Mouse (Mus musculus) megakaryocyte progenitor cell, adult 5-6 weeks (primary cell): ENCODE data around the gene Vps11. TPM values are rescaled to one million over a fixed set of nuclear protein-coding genes. Genes with fewer than 3 reads are reported as not detected.
"Not testable (repeated sequence)": the region's sequence is repeated elsewhere in the genome, so short reads cannot be mapped to it uniquely, and the experiment has no call there.

Experiments
- ATAC-seq: replicated peaks from 2 replicates; pipeline ENCODE4 v1.8.0; 2016; ENCODE audit warnings: mild to moderate bottlenecking, moderate TSS enrichment, inconsistent platforms; ENCODE audit not compliant: poor library complexity
- total RNA-seq, 2 experiments: library from RNA; stranded (forward) in 1 of 2; stranded (reverse) in 1 of 2; fragments of 157-497, 149-512 nt in 1 of 2; fragments of 200-1000 nt in 1 of 2; gene quantifications; 2 replicates each; pipeline versions ENCODE4 v1.2.3 to v1.2.4; 2015 to 2017

Vps11 gene
- total RNA-seq, 2 experiments from 2014 or later = 13.0 to 21.3 TPM

DNA sequence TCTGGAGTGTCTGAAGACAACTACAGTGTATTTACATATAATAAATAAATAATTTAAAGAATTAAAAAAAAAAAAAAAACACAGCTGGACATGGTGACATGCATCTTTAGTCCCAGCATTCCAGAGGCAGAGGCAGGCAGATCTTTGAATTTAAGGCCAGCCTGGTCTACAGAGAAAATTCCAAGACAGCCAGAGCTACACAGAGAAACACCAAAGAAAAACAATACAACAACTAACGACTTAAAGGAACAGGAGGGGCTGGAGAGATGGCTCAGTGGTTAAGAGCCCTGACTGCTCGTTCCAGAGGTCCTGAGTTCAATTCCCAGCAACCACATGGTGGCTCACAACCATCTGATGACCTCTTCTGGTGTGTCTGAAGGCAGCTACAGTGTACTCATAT lies 15.9 kb upstream of the Vps11 start:
- ATAC-seq = not testable (repeated sequence)

DNA sequence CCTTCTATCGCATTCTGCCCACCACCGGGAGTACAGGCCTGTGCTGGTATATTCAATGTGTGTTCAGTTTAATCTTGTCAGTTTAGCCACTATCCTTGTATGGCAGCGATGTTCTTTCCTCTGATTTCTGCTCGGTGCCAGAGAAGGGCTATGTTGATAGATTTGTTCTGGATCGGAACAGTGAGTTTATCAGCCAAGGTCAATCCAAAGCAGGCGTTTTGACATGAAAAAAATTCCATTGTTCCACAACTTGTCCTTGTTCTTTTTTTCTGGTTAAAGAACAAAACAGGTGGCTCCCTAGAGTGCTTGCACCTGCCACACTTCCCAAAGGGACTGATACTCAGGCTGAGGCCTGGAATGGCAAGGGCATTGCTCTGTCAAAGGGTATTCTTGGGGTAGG lies 14.7 kb upstream of the Vps11 start:
- no peak for ATAC-seq

DNA sequence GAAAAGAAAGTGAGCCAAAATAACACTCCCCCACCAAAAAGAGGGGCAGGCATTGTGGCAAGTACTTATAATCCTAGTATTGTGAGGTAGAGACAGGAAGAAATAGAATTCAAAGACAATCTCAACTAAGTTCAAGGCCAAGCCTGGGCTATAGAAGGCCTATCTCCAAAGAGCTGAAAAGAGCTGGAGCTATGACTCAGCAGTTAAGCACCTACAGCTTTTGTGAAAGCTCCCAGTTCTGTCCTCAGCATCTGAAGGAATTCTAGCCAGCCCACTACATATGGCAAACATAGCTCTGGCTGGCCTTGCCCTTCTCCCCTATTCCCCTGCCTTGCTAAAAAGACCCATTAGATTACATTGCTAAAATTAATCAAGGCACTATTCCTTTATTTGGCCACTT lies 11.9 kb upstream of the Vps11 start:
- ATAC-seq = no peak

DNA sequence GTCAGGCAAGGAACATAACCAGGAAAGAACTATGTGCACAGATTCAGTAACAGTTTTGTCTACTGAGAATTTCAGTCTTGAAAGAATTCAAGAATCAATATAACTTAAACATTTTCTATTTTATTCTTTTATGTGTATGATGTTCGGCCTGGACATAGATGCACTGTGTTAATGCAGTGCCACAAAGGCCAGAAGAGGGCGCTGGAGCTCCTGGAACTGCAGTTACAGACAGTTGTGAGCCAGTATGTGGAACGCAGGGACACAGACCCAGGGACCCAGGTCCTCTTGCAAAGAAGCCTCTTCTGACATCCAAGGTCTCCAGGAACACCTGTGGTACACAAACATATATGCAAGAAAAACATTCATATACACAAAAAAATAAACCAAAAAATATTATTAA lies 3.0 kb upstream of the Vps11 start:
- peak; percentile 63 for ATAC-seq

DNA sequence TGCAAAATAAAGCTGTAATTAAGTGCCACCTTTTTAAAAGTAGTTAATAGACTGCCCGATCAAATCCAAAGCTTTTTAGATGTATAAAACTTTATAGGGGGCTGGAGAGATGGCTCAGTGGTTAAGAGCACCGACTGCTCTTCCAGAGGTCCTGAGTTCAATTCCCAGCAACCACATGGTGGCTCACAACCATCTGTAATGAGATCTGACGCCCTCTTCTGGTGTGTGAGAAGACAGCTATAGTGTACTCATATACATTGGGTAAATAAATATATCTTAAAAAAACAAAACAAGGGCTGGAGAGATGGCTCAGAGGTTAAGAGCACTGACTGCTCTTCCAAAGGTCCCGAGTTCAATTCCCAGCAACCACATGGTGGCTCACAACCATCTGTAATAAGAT lies 461 bp upstream of the Vps11 start:
- ATAC-seq = not testable (repeated sequence)

DNA sequence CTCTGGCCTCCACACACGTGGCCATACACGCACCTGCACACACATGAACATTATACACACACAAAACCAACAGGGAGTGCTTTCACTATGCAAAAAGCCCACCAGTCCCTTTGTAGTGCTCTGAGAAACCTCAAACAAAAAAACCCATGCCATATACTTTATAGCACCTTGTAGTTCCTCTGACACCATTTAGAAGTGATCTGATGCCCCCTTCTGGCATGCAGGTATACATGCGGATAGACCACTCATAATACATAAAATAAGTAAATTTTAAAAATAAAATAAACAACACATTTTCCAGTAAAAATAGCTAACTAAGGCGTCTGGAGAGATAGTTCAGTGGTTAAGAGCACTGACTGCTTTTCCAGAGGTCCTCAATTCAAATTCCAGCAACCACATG lies 4.3 kb downstream of the Vps11 start:
- ATAC-seq = peak; percentile 70

DNA sequence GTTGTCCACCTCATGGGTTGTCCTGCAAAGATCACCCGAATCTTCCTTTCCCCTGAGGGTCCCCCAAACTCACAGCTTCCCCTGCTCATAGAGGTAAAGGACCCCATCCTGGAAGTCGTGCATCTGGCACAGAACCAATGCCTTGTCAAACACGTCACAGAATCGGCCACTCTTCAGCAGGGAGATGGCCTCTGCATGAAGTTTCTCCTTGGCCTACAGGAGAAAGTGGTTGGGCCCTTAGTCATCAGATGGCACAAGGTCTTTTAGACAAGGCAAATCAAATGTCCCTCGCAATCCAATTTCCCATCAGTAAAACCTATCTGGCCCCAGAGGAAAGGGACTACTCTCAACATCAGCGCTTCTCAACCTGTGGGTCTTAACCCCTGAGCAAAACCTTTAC lies 8.3 kb downstream of the Vps11 start:
- ATAC-seq = no peak

DNA sequence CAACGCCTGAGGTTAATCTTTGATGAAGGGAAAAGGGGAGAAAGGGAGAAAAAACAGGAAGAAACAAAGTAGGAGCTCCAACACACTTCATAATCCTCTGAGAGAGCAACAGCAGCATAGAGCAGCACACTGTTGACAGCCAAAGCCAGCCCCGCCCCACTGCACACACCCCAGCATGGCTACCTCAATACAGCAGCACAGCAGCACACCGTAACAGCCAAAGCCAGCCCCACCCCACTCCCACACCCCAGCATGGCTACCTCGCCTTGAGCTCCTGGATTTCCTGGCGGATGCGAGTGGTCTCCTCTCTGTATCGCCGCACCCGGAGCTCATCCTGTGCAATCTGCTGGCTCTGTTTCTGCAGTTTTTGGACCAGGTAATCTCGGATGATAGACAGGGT lies 9.1 kb downstream of the Vps11 start:
- no peak for ATAC-seq

DNA sequence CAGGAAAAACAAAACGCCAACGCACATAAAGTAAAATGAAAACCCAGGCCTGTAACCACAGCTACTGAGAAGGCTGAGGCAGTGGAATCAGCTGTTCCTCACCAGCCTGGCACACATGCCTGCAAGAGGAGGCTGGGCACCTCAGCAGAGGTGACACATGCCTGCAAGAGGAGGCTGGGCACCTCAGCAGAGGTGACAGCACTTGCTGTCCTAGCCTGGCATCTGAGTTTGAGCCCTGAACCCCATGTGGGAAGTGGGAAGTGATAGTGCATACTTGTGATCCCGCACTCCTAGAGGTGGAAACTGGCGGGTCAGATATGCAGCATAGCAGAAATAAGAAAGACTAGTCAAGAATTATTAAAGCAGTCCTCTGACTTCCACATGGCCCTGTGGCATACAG lies 10.1 kb downstream of the Vps11 start:
- ATAC-seq = no peak

DNA sequence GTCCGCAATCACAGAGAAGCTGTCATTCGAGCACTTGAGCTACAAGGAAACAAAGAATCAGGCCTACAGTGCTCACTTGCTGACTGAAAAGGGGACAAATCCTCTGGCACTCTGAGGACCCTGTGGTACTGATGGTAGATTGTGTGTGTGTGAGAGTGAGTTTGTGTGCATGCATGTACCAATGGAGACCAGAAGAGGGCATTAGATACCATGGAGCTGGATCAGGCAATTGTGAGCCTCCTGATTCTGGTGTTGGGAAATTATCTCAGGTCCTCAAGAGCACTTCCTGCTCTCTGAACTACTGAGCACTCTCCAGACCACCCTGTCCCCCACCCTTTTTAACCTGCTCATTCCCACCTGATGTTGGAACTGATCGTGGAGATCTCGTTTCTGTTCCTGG lies 12.9 kb downstream of the Vps11 start:
- ATAC-seq = peak; percentile 26; the same call in 1 of the 2 replicates

DNA sequence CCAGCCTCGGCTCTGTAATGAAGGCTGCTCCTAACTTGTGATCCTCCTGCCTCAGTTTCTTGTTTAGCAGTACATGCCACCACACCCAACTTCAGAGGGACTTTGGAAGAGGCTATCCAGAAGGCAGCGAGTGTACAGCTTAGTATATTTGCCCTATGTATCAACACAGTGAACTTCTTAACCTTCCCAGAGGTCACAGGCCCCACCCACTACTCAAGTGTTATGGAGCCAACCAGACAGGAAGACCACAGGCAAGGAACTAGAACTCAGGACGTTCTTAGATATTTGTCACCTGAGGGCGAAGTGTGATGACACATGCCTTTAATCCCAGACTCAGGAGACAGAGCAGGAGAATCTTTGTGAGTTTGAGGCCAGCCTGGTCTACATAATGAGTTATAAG lies 13.8 kb downstream of the Vps11 start:
- ATAC-seq = no peak

DNA sequence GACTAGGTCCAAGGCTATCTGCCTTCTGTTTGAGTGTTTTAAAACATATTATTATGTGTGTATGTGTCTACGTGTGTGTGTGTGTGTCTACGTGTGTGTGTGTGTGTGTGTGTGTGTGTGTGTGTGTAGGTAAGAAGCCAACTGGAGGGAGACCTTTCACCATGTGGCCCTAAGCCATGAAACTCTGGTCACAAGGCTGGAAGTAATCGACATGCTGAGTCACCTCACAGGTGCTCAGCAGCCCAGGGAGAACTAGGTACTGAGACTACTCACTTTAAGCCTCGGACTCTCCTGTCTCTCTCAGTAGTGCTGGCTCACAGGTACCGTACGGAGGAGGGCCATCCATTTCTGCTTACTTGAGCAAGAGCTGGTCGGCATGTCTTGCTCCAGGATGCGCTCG lies 14.3 kb downstream of the Vps11 start:
- ATAC-seq = no peak

DNA sequence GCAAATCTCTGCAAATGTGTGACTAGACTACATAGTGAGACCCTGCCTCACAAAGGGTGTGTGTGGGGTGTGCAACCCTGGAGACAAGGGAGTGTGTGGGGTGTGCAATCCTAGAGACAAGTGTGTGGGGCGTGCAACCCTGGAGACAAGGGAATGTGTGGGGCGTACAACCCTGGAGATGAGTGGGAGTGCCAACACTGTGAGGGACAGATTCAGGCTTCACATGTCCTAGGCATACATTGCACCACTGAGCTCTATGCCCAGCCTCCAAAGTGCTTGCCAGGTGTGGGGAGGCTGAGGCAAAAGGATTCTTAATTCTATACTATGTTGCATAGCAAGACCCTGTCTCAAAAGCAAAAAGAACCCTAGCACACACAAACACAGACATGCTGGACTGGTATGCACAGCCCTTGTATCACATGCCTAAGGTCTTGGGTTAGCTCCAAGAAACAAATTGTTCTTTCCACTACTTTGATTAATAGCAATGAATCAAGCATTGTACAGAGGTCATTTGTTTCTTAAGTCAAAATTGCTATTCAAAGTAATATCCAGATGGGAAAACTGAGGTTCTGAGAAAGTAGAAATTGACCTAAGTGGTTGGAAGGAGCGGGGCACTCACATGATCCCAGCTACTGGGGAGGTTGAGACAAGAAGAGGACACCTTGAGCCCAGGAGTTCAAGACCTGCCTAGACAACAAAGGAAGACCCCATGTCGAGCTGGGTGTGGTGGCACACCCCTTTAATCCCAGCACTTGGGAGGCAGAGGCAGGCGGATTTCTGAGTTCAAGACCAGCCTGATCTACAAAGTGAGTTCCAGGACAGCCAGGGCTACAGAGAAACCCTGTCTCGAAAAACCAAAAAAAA lies 15.7 kb downstream of the Vps11 start:
- ATAC-seq = no peak

DNA sequence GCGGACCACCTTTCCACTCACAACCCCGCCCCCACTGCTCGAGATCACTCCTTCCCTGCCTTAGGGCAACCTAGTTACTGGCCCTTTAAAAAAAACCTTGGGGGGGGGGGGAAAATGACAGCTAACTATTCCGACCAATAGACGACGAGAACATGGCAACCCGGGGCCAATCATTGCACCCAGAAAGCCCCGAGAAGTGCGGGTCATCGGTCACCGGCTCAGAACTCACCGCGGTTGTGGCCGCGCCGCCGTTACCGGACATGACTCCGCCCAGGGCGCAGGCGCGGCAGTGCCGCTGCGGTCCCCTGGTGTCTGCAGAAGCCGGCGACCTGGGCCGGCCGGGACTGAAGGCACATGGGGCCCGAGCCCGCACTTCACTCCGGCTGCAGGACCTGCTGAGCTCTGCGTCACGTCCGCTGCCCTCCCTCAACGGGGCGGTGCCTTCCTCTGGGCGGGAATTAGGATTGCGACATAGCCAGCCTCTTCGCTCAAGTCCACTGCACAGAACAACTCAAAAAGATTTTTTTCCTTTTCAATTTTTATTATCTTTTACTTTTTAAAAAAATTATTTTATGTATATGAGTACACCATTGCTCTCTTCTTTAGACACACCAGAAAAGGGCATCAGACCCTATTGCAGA lies 17.6 kb downstream of the Vps11 start, which contains the start of gene Hmbs:
Hmbs (minus strand) TSS at position 448 of the 641 bp plus-strand sequence.
- ATAC-seq = peak; percentile 79

DNA sequence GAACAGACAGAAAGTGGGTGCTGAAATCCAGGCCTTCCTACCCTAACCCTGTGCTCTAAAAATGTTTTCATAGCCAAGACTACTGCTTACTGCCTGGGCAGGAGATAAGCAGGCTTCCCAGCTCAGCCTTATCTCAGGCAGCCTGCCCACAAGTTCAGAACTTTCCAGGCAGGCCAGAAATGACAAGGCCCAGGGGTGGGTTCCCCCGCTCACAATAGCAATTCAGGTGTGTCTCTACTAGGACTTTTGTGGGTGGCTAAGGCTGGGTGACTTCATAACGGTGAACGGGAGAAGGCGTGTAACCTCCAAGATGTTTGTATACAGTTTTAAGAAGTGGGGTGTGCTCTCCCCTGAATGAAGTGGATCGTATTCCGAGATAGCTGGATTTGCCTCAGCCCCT lies 18.2 kb downstream of the Vps11 start:
- ATAC-seq = peak; percentile 67

DNA sequence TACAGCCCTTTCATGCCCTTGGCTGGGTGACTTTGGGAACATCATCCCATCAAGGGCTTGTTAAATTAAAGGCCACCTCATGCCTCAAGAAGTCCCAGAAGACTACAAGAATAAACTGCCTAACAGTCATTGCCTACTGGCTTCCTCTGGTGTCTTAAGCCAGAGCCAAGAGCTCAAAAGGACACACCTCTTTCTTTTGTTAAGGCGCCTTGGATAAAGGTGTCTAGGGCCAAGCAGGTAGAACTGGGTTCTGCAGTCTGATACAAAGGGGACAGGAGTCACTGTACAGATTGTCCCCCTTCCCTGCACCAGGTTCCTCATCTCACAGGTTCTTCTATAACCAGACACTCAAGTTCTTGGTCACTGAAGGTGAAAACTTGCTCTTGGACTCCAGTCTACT lies 18.9 kb downstream of the Vps11 start:
- no peak for ATAC-seq

DNA sequence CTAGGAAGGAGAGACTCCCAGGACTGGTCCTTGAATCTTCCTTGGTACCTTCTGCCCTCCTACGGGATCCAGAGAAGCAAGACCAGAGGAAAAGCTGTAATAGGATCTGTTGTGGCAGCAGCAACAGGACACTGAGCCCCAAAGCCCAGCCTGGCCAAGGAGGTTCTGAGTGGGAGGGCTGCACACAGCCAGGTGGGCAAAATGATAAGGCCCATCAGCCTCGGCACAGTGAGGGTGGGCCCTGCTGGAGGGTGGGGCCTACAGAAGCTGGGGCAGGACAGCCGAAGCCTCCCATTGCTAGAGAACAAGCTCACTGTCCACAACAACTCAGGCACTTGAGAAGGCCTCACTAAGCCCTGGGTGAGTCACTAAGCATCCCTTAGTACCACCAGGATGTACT lies 19.3 kb downstream of the Vps11 start:
- peak; percentile 61 for ATAC-seq

DNA sequence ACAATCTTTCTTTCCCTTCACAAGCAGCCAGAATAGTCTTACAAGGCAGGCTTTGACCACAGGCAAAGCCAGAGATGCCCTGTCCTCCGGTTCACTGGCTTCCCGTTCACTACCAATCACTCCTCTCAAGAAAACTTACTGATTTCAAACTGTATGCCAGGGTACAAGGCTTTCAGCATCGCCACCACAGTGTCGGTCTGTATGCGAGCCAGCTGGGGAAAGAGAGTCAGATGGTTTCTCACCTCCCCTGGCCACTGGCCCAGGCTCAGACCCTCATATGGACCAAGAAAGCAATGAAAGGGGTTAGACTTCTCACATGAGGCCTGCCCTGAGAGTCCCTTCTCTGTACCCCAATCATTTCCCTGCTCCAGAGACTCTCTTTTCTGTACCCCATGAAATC lies 20.0 kb downstream of the Vps11 start:
- ATAC-seq = no peak

DNA sequence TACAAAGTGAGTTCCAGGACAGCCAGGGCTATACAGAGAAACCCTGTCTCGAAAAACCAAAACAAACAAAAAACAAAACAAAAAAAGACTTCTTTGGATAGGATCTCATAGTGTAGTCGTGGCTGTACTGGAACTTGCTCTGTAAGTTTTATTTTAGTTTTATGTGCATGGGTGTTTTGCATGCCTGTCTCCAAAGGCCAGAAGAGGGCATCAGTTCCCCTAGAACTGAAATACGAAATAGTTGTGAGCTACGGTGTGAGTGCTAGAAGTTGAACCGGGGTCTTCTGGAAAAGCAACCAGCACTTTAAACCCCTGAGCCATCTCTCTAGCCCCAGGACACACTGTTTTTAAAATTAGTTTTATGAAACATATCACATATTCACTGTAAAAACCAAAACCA lies 22.9 kb downstream of the Vps11 start:
- no peak for ATAC-seq

DNA sequence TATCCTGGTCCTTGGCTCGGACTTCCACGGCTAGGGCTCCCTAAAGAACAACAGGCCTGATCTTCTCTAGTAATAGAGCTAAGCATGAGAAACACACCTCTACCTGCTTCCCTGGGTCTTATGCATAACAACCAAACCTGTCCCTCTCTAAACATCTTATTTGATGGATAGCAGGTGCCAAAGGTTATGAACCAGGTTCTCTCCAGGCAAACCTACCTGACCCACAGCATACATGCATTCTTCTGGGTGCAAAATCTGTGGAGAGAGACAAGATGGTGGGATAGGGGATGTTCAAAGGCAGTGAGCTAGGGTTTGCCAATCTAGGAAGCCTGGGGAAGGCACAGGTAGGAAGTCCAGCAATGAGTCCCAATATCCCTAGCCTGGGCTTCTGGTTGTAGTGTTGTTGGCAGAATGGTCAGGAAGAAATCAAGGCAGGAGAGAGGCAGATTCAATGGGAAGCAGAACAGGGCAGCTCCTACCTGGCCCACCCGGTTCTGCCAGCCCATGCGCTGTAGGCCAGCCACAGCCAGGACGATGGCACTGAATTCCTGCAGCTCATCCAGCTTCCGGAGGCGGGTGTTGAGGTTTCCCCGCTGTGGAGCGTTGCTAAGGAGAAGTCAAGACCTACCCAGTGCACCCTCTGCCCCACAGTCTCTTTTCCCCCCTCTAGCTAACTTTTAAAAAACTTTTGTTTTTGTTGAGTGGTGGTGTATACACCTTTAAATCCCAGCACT lies 23.9 kb downstream of the Vps11 start:
- no peak for ATAC-seq

DNA sequence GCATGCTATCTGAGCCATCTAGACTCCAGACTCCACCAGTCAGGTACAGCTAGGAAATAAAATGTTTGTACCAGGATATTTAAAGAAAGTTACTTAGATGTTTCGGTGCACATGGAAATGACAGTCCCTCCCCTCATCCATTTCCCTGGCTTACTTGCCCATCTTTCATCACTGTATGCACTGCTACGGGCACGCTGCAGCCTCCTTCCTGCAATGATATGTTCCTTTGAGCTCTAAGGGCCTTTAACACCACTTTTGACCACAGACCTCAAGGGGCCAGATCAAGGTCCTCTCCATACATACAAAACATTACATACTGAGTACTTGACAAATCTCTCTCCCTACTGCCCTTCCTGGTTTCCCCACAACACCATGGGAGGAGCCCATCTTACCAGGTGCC lies 24.5 kb downstream of the Vps11 start:
- ATAC-seq = no peak

DNA sequence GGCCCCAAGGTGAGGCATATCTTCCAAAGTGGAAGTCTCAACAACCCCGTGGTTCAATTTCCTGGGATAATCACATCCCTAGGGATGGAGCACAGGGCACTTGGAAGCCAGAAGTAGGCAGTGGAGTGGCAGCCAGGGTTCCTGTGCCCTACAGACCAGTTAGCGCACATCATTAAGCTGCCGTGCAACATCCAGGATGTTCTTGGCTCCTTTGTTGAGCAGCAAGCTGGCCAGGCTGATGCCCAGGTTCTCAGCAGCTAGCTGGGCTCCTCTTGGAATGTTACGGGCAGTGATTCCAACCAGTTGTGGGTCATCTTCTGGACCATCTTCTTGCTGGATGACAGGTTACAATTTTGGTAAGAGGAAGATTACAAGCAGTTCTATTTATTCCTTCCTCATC lies 25.0 kb downstream of the Vps11 start:
- ATAC-seq = not testable (repeated sequence)
